Comparison of ENCODE assay signal across 30 mouse cellular contexts in the genomic region with DNA sequence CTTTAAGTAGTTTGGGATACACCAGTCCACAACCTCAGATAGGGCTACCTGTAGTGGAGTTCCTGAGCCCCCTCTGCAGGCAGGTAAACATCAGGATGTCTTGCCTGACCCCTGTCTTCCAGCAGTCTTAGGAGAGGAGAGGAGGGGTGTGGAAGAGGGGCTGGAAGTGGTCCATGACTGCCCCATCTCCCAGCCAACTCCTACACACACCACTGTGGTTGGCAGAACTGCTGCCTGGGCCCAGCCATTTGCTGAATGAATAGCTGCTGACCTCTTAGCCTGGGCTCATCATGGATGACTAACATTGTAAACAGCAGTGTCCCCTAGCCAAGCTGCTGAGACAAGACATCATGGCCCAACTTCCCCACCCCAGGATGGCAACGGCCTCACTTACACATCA. TPM values are rescaled to one million over a fixed set of nuclear protein-coding genes. Genes with fewer than 3 reads are reported as not detected.
"Had no signal": no experiment of that assay in that cellular context is flagged by ENCODE, and none has a peak within 500 bp of the region (broad histone marks: within the 10 kb centered on the region; RNA-seq: fewer than 3 reads in every experiment).

No protein-coding gene starts in this region.

- H3K4me3 ChIP-seq: embryonic facial prominence, embryonic 10.5 days; embryonic facial prominence, embryonic 12.5 days; embryonic facial prominence, embryonic 13.5 days; embryonic facial prominence, embryonic 15.5 days; erythroblast, embryonic 14.5 days; forebrain, embryonic 10.5 days; forebrain, embryonic 12.5 days; forebrain, embryonic 13.5 days; forebrain, embryonic 15.5 days; gastrocnemius, adult 2 months; heart, adult 2 months had no signal

- H3K4me2 ChIP-seq: embryonic facial prominence, embryonic 12.5 days; embryonic facial prominence, embryonic 13.5 days; embryonic facial prominence, embryonic 15.5 days; forebrain, embryonic 12.5 days; forebrain, embryonic 13.5 days; forebrain, embryonic 15.5 days; heart, embryonic 11.5 days had no signal

- H3K9ac ChIP-seq: embryonic facial prominence, embryonic 12.5 days; embryonic facial prominence, embryonic 13.5 days; embryonic facial prominence, embryonic 15.5 days; forebrain, embryonic 12.5 days; forebrain, embryonic 13.5 days; forebrain, embryonic 15.5 days had no signal

- H3K27ac ChIP-seq: embryonic facial prominence, embryonic 10.5 days; embryonic facial prominence, embryonic 12.5 days; embryonic facial prominence, embryonic 13.5 days; embryonic facial prominence, embryonic 15.5 days; forebrain, embryonic 10.5 days; forebrain, embryonic 12.5 days; forebrain, embryonic 13.5 days; forebrain, embryonic 15.5 days; gastrocnemius, adult 2 months; heart, adult 2 months had no signal

- H3K4me1 ChIP-seq: embryonic facial prominence, embryonic 10.5 days; embryonic facial prominence, embryonic 12.5 days; embryonic facial prominence, embryonic 13.5 days; embryonic facial prominence, embryonic 15.5 days; forebrain, embryonic 10.5 days; forebrain, embryonic 12.5 days; forebrain, embryonic 13.5 days; forebrain, embryonic 15.5 days had no signal

- H3K9me3 ChIP-seq: embryonic facial prominence, embryonic 10.5 days; embryonic facial prominence, embryonic 12.5 days; embryonic facial prominence, embryonic 13.5 days; embryonic facial prominence, embryonic 15.5 days; forebrain, embryonic 10.5 days; forebrain, embryonic 12.5 days; forebrain, embryonic 13.5 days; forebrain, embryonic 15.5 days had no signal

- DNase-seq: cerebellum, adult 2 months; cerebellum, adult 8-10 months; cerebellum, adult 9-10 months; cerebellum, adult 9-11 months; cerebellum, postnatal 10 days; cerebellum, postnatal 14 days; cerebellum, postnatal 25 days; cerebellum, postnatal 36 days; embryo, embryonic 11 days; gastrocnemius, adult 2 months; gastrocnemius, postnatal 10 days; gastrocnemius, postnatal 14 days; gastrocnemius, postnatal 25 days; gastrocnemius, postnatal 36 days; heart, adult 18-20 months; heart, adult 2 months had no signal

- H3K36me3 ChIP-seq: embryonic facial prominence, embryonic 10.5 days; embryonic facial prominence, embryonic 12.5 days; embryonic facial prominence, embryonic 13.5 days; embryonic facial prominence, embryonic 15.5 days; forebrain, embryonic 10.5 days; forebrain, embryonic 12.5 days; forebrain, embryonic 15.5 days had no signal

- ATAC-seq: forebrain, embryonic 13.5 days; forebrain, embryonic 14.5 days; forebrain, embryonic 15.5 days; forebrain, embryonic 16.5 days had no signal

- H3K27me3 ChIP-seq: embryonic facial prominence, embryonic 12.5 days; embryonic facial prominence, embryonic 13.5 days; embryonic facial prominence, embryonic 15.5 days; forebrain, embryonic 12.5 days; forebrain, embryonic 13.5 days; forebrain, embryonic 15.5 days had no signal

RNA-seq across cellular contexts. Expression of a gene that starts 32.0 kb away (rescaled TPM):
- total RNA-seq: common myeloid progenitor, adult 5-6 weeks; granulocyte monocyte progenitor cell, adult 5-6 weeks had no signal
- polyA plus RNA-seq: erythroblast, embryonic 14.5 days had no signal
